Mouse (Mus musculus) cerebellum, adult 2 months (tissue): ENCODE results near the gene Cpd.

Experiments used
- CTCF ChIP-seq: fragments of 200-500 bp; IDR thresholded peaks from 2 replicates; pipeline ENCODE4 v1.5.1; 2011; ENCODE audit warnings: low read depth, mild to moderate bottlenecking, control low read depth, low read length, moderate library complexity, borderline replicate concordance; ENCODE audit not compliant: insufficient read depth
- POLR2A ChIP-seq: fragments of 200-500 bp; IDR thresholded peaks from 2 replicates; pipeline ENCODE4 v1.6.1; 2011; ENCODE audit warnings: low read length, control low read depth, borderline replicate concordance; ENCODE audit not compliant: insufficient read depth

DNA sequence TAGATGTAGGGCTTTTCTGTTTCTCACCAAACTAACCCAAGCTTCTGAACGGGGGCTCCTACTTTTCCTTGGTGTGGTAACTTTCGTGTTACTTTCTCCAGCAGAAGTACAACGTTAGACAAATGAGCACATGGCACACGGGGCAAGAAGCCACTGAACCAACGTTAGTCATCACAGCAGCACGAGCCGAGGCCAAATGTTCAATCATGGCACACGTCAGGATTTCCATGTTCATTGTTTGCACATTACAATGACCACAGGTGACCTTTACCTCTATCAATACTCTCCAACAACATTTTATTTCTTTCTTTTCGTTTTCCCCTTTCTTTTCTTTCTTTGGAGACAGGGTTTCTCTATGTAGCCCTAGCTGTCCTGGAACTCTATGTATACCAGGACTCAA lies 98.0 kb downstream of the Cpd start:
- no peak for TF ChIP-seq CTCF
- no peak for TF ChIP-seq POLR2A
